Mouse (Mus musculus) heart, embryonic 14.5 days (tissue): ENCODE results near the gene Csnka2ip. TPM values are rescaled to one million over a fixed set of nuclear protein-coding genes. Genes with fewer than 3 reads are reported as not detected.

Source experiments
- ATAC-seq: fragments of 200-750 bp; cut with Nextera tagmentation; 2 replicates; pipeline ENCODE4 v1.8.0; 2017; ENCODE audit warnings: low read depth, moderate TSS enrichment; ENCODE audit not compliant: insufficient number of reproducible peaks, insufficient read depth, low FRiP score
- H3K27ac ChIP-seq, 2 experiments: fragments of 200-500 bp in 1 of 2; fragments of 300-500 bp in 1 of 2; sonication (generic) in 1 of 2; replicated peaks in 1 of 2; 2 replicates each; pipeline ENCODE4 v1.5.1; 2012 to 2014; ENCODE audit warnings: low read depth in 2 of 2, low read length in 2 of 2, control low read depth in 1 of 2, mild to moderate bottlenecking in 1 of 2, mixed read lengths in 1 of 2; ENCODE audit not compliant: control insufficient read depth in 1 of 2, insufficient read depth in 1 of 2
- H3K27me3 ChIP-seq: fragments of 300-500 bp; sonication (generic); 2 replicates; pipeline ENCODE4 v1.6.1; 2014; ENCODE audit warnings: mild to moderate bottlenecking, low read length, control low read depth; ENCODE audit not compliant: control insufficient read depth, insufficient read depth
- H3K36me3 ChIP-seq: fragments of 300-500 bp; sonication (generic); 2 replicates; pipeline ENCODE4 v1.6.1; 2014; ENCODE audit warnings: mild to moderate bottlenecking, control low read depth, low read length, mixed read lengths; ENCODE audit not compliant: control insufficient read depth, insufficient read depth
- H3K4me1 ChIP-seq, 2 experiments: fragments of 200-500 bp in 1 of 2; fragments of 300-500 bp in 1 of 2; sonication (generic) in 1 of 2; 2 replicates each; pipeline ENCODE4 v1.6.1; 2012 to 2014; ENCODE audit warnings: low read length in 2 of 2, control low read depth in 1 of 2, mixed read lengths in 1 of 2; ENCODE audit not compliant: control insufficient read depth in 2 of 2, insufficient read depth in 2 of 2
- H3K4me2 ChIP-seq: fragments of 300-500 bp; sonication (generic); 2 replicates; pipeline ENCODE4 v1.6.1; 2014; ENCODE audit warnings: mild to moderate bottlenecking, low read length
- H3K4me3 ChIP-seq, 2 experiments: fragments of 200-500 bp in 1 of 2; fragments of 300-500 bp in 1 of 2; sonication (generic) in 1 of 2; 2 replicates each; pipeline ENCODE4 v1.5.1; 2012 to 2014; ENCODE audit warnings: low read length in 2 of 2, mild to moderate bottlenecking in 2 of 2, control low read depth in 1 of 2, low read depth in 1 of 2, moderate library complexity in 1 of 2; ENCODE audit not compliant: control insufficient read depth in 1 of 2, insufficient read depth in 1 of 2
- H3K9ac ChIP-seq: fragments of 300-500 bp; sonication (generic); 2 replicates; pipeline ENCODE4 v1.6.1; 2014; ENCODE audit warnings: mild to moderate bottlenecking, low read length
- H3K9me3 ChIP-seq: fragments of 300-500 bp; sonication (generic); 2 replicates; pipeline ENCODE4 v1.6.1; 2016; ENCODE audit warnings: low read length, control low read depth; ENCODE audit not compliant: control insufficient read depth
- WGBS: fragments of 180-500 bp; shearing (Covaris S2); extraction: QIAGEN DNeasy Blood & Tissue Kit; methylation state at CpG from one replicate; pipeline ENCODE4 v1.1.7; 2014; 5-methylcytosine and 5-hydroxymethylcytosine counted together
- polyA plus RNA-seq: library from polyadenylated mRNA; unstranded; fragments of >200 nt; fragmentation: Nextera tagmentation; extraction: Ambion mirVana; gene quantifications from 2 replicates; pipeline ENCODE4 v1.2.1, GENCODE M21; 2014

Gene Csnka2ip
- polyA plus RNA-seq, 1 experiment from 2014 or later = not detected

DNA sequence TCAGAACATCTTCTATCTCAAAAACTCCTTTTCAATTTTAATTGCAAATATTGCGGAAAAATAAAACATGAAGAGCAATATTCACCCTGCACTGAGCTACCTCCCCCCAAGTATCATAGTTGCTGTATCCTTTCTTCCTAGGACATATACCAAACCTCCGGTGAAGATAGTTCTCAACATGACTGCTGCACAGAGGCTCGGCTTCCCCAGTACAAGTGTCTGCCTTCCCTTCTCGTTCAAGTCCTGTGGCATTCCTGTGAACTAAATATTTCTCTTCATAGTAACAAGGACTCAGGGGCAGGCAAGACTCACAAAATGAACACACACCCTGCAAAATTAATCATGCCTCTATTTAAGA, 16.0 kb downstream of the Csnka2ip start:
- ATAC-seq = no peak
- Histone ChIP-seq H3K36me3 (no peaks in the 10 kb centered on the region), H3K9ac (no peak overlapping the region)

DNA sequence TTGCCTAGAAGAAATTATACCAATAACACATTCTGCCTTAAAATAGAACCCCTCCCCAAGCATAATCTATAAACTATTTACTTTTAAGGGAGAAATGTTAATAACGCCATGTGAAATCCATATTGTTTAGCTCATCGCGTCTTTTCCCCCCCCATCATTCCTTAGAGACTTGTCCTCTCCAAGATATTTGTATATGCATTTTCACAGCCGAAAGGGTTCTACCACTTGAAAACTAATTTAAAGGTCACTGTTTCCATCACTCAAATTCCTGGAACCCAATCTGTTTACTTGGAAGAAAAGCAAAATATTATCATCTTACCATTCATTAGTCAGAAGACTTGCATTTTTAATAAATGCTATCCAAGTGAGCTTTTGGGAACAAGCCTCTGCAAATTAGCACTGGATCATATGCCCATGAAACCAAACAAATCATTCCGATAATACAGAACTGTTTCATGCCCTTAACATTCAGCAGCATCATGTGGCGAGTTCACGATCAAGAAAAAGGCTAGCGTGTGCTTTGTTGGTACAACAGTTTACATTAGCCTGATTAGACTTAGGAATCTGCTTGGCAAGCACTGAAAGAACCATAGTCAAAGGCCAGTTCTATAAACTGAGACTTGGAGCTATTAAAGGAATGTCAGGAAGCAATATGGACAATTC, 16.5 kb downstream of the Csnka2ip start:
- 88% methylated on average over 8 of the region's 8 CpGs for WGBS
- Histone ChIP-seq H3K4me1 (no peaks in the 10 kb centered on the region), H3K9ac (no peak overlapping the region), H3K4me2 (no peak overlapping the region), H3K27ac (no peak overlapping the region), H3K9me3 (no peaks in the 10 kb centered on the region), H3K36me3 (no peaks in the 10 kb centered on the region), H3K27me3 (no peaks in the 10 kb centered on the region), H3K4me3 (no peak overlapping the region)
- no peak for ATAC-seq

More for the DNA sequence above, 16.0 kb downstream of the Csnka2ip start:
- Histone ChIP-seq H3K4me1 (no peaks in the 10 kb centered on the region), H3K4me2 (no peak overlapping the region), H3K27ac (no peak overlapping the region), H3K9me3 (no peaks in the 10 kb centered on the region), H3K27me3 (no peaks in the 10 kb centered on the region), H3K4me3 (no peak overlapping the region)
- 63% methylated on average over 4 of the region's 4 CpGs for WGBS

DNA sequence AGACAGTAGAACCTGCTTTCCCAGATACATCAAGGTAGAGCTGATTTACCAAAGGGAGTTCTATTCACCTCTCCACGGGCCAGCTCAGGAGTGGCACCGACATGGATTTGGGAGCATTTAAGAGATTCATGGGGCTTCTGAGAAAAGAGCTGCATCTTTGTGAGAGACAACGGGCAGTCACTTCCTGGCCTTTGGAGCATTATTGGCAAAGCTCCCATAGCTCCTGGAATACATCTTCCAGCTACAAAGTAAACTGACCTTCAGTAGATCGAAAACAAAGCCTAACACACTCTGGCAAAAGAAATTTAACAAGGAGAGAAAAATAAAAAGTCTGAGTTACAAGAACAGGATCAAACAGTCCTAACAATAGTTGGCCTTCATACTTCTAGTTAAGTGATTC, 17.6 kb downstream of the Csnka2ip start:
- Histone ChIP-seq H3K4me3 (no peak overlapping the region), H3K4me2 (no peak overlapping the region), H3K9ac (no peak overlapping the region), H3K4me1 (no peaks in the 10 kb centered on the region), H3K9me3 (no peaks in the 10 kb centered on the region), H3K27ac (no peak overlapping the region), H3K36me3 (no peaks in the 10 kb centered on the region), H3K27me3 (no peaks in the 10 kb centered on the region)
- 71% methylated on average over 4 of the region's 4 CpGs for WGBS
- ATAC-seq = no peak

DNA sequence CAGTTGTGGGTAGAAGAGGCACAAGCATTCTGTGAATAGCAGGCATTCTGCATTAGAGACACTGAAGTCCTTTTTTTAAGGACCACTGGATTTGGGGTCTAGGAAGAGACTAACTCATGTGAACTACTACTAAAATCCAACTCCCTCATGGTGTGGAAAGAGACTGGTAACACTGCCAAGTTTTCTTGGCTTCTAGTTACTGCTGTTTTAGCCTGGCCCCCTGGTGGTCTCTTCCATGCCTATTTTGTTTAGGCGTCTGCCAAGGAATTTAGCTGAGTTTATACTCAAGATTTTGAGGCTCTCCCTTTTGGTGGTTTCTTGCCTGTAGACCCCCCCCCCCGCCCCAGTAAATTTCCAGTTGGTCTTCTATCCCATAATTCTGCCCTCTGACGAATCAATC, 18.8 kb downstream of the Csnka2ip start:
- no peak overlapping the region for H3K4me3 ChIP-seq
- H3K36me3 ChIP-seq = no peaks in the 10 kb centered on the region
- no peaks in the 10 kb centered on the region for H3K27me3 ChIP-seq
- 55% methylated on average over 3 of the region's 3 CpGs for WGBS
- H3K9ac ChIP-seq = no peak overlapping the region
- H3K4me2 ChIP-seq = no peak overlapping the region
- no peaks in the 10 kb centered on the region for H3K9me3 ChIP-seq
- no peaks in the 10 kb centered on the region for H3K4me1 ChIP-seq
- no peak overlapping the region for H3K27ac ChIP-seq
- no peak for ATAC-seq

DNA sequence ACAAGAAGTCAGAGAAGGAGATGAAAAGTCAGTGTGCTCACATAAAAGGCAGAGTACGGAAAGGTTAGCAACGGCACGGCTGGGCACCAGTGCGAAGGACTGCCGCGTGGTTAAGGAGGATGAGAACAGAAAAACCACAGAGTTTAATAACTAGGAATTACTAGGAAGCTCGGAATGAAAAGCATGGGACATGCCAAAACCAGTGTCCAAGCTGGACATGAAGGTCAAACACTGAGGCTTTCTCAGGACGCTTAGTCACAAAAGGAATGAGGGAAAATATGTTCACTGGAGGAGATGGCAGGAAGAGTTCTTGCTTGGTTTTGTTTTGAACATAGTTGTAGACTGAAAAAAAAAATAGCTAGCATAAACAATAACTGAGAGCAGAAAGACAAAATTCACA, 32.7 kb downstream of the Csnka2ip start:
- Histone ChIP-seq H3K4me1 (no peaks in the 10 kb centered on the region), H3K9ac (no peak overlapping the region), H3K27me3 (no peaks in the 10 kb centered on the region), H3K36me3 (no peaks in the 10 kb centered on the region), H3K4me3 (no peak overlapping the region), H3K4me2 (no peak overlapping the region), H3K9me3 (no peaks in the 10 kb centered on the region), H3K27ac (no peak overlapping the region)
- ATAC-seq = no peak
- 85% methylated on average over 8 of the region's 8 CpGs for WGBS

DNA sequence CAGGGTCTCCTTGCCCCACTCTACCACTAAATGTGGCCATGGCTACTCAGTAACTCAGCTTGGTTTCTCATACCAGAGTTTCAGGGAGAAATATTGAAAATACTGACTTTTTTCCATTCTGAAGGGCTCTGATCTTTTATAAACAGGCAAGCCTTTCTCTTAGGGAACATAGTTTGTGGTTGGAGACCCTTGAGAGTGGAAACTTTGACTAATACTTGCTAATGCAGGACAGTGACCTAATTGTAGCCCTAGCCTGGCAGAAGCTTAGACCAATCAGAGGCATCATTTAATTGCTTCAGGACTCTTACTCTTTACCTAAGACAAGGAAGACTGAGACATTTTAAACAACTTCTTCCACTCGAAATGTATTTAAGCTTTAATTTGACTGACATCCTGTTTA, 39.1 kb downstream of the Csnka2ip start:
- ATAC-seq = no peak
- no peaks in the 10 kb centered on the region for H3K4me1 ChIP-seq
- no peaks in the 10 kb centered on the region for H3K9me3 ChIP-seq
- H3K36me3 ChIP-seq = no peaks in the 10 kb centered on the region
- 51% methylated on average over 1 of the region's 1 CpGs for WGBS
- no peak overlapping the region for H3K4me2 ChIP-seq
- no peak overlapping the region for H3K4me3 ChIP-seq
- H3K27ac ChIP-seq = no peak overlapping the region
- H3K27me3 ChIP-seq = no peaks in the 10 kb centered on the region
- no peak overlapping the region for H3K9ac ChIP-seq

DNA sequence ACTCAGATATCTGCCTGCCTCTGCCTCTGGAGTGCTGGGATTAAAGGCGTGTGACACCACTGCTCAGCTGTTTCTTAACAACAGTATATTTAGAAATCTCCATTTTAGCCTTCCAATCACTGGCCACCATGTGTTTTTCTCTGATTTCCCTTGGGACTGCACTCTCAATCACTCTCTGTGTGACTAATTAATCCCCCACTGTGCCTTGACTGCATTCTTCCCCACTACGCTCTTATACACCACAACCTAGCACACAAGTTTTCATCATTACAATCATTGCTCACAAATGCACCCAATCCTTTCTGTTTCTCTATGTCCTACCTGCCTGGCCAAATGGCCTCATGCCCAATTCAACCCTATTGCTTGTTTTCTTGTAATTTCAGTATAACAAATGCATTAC, 43.7 kb downstream of the Csnka2ip start:
- Histone ChIP-seq H3K9ac (no peak overlapping the region), H3K27me3 (no peaks in the 10 kb centered on the region), H3K9me3 (no peaks in the 10 kb centered on the region), H3K36me3 (no peaks in the 10 kb centered on the region), H3K4me3 (no peak overlapping the region), H3K4me2 (no peak overlapping the region), H3K4me1 (no peaks in the 10 kb centered on the region), H3K27ac (no peak overlapping the region)
- whole genome bisulfite sequencing = 79% methylated on average over 2 of the region's 2 CpGs
- no peak for ATAC-seq

DNA sequence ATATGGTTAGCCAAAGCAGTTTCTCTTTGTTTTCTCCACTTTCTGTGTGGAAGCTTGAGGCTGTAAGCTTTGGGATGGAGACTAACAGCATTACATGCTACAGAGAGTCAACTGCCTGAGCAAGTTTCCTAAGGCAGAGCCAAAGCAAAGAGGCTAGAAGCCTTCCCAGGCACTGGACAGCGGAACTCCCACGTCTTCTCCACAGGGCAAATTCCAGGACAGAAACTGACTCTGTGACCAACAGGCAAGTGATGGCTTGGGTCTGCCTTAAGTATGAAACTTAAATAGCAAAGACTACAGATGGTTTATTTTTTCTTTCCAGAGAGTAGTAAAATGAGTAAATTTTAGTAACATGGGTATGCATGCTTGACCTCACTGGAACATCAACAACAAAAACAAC, 75.3 kb downstream of the Csnka2ip start:
- Histone ChIP-seq H3K27me3 (no peaks in the 10 kb centered on the region), H3K9me3 (no peaks in the 10 kb centered on the region), H3K4me3 (no peak overlapping the region), H3K36me3 (no peaks in the 10 kb centered on the region), H3K27ac (no peak overlapping the region), H3K4me1 (no peaks in the 10 kb centered on the region), H3K9ac (no peak overlapping the region), H3K4me2 (no peak overlapping the region)
- ATAC-seq = no peak
- 57% methylated on average over 2 of the region's 2 CpGs for WGBS
